Mouse (Mus musculus) limb, embryonic 12.5 days (tissue): ENCODE data around the gene Sltm. TPM values are rescaled to one million over a fixed set of nuclear protein-coding genes. Genes with fewer than 3 reads are reported as not detected.
"Not testable (repeated sequence)": the region's sequence is repeated elsewhere in the genome, so short reads cannot be mapped to it uniquely, and the experiment has no call there.

Experiments used
- ATAC-seq: fragments of 200-750 bp; cut with Nextera tagmentation; 2 replicates; pipeline ENCODE4 v1.8.0; 2017; ENCODE audit warnings: low read depth, moderate TSS enrichment; ENCODE audit not compliant: insufficient number of reproducible peaks, insufficient read depth, low FRiP score, low TSS enrichment
- H3K27ac ChIP-seq: fragments of 300-500 bp; sonication (generic); 2 replicates; pipeline ENCODE4 v1.5.1; 2016; ENCODE audit warnings: mild to moderate bottlenecking, moderate library complexity
- H3K27me3 ChIP-seq: fragments of 300-500 bp; sonication (generic); 2 replicates; pipeline ENCODE4 v1.6.1; 2016; ENCODE audit warnings: mild to moderate bottlenecking, moderate library complexity
- H3K36me3 ChIP-seq: fragments of 300-500 bp; sonication (generic); 2 replicates; pipeline ENCODE4 v1.6.1; 2016; ENCODE audit warnings: mild to moderate bottlenecking, moderate library complexity
- H3K4me1 ChIP-seq: fragments of 300-500 bp; sonication (generic); replicated peaks from 2 replicates; pipeline ENCODE4 v1.6.1; 2016
- H3K4me2 ChIP-seq: fragments of 300-500 bp; sonication (generic); 2 replicates; pipeline ENCODE4 v1.6.1; 2016; ENCODE audit warnings: mild to moderate bottlenecking, moderate library complexity
- H3K4me3 ChIP-seq: fragments of 300-500 bp; sonication (generic); replicated peaks from 2 replicates; pipeline ENCODE4 v1.5.1; 2016; ENCODE audit warnings: mild to moderate bottlenecking
- H3K9ac ChIP-seq: fragments of 300-500 bp; sonication (generic); replicated peaks from 2 replicates; pipeline ENCODE4 v1.6.1; 2016; ENCODE audit warnings: mild to moderate bottlenecking, moderate library complexity
- H3K9me3 ChIP-seq: fragments of 300-500 bp; sonication (generic); 2 replicates; pipeline ENCODE4 v1.6.1; 2016; ENCODE audit warnings: mild to moderate bottlenecking, moderate library complexity
- WGBS: fragments of 180-500 bp; shearing (Covaris S2); methylation state at CpG from one replicate; pipeline ENCODE4 v1.1.7; 2016; 5-methylcytosine and 5-hydroxymethylcytosine counted together
- polyA plus RNA-seq: library from polyadenylated mRNA; unstranded; fragments of >200 nt; fragmentation: Nextera tagmentation; extraction: Ambion mirVana; gene quantifications from 2 replicates; pipeline ENCODE4 v1.2.1, GENCODE M21; 2016

Sltm gene
- polyA plus RNA-seq, 1 experiment from 2014 or later, result 74.0 TPM

DNA sequence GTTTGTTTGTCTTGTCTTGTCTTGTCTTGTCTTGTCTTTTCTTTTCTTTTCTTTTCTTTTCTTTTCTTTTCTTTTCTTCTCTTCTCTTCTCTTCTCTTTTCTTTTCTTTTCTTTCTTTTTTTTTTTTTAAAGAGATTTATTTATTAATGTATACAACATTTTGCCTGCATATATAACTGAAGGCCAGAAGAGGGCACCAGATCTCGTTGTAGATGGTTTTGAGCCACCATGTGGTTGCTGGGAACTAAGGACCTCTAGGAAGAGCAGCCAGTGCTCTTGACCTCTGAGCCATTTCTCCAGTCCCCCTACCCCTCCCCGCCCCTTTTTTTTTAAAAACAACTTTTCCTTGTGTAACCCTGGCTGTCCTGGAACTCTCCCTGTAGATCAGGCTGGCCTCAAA is 9.7 kb downstream of the Sltm start:
- not testable (repeated sequence) for ATAC-seq, H3K27ac ChIP-seq, H3K4me2 ChIP-seq, H3K9ac ChIP-seq, H3K4me1 ChIP-seq, H3K27me3 ChIP-seq, H3K4me3 ChIP-seq
- H3K9me3 ChIP-seq, result peaks cover 13% of the 10 kb centered on the region
- 95% methylated on average over 2 of the region's 2 CpGs for WGBS
- H3K36me3 ChIP-seq, result peaks cover 44% of the 10 kb centered on the region

- H3K36me3 ChIP-seq, result peaks cover 46% of the 10 kb centered on the region
- H3K9me3 ChIP-seq, result peaks cover 13% of the 10 kb centered on the region
- no peaks in the 10 kb centered on the region for H3K27me3 ChIP-seq
- no peak overlapping the region for H3K4me3 ChIP-seq
- ATAC-seq, result no peak
- H3K4me2 ChIP-seq, result no peak overlapping the region
- H3K9ac ChIP-seq, result no peak overlapping the region
- no peak overlapping the region for H3K27ac ChIP-seq
- H3K4me1 ChIP-seq, result no peaks in the 10 kb centered on the region
Observed at GRCm38 (mm10) chr9:70555431-70555830, 12.9 kb downstream of the Sltm start.

- WGBS, result 92% methylated on average over 5 of the region's 5 CpGs
- Histone ChIP-seq H3K27me3 (no peaks in the 10 kb centered on the region), H3K4me3 (no peak overlapping the region), H3K4me1 (no peaks in the 10 kb centered on the region), H3K4me2 (no peak overlapping the region), H3K9me3 (peaks cover 13% of the 10 kb centered on the region), H3K36me3 (peaks cover 43% of the 10 kb centered on the region), H3K27ac (no peak overlapping the region), H3K9ac (no peak overlapping the region)
- ATAC-seq, result no peak
Observed at GRCm38 (mm10) chr9:70556796-70557195, 14.2 kb downstream of the Sltm start.

GRCm38 (mm10) chr9:70562825-70563224 is 20.3 kb downstream of the Sltm start:
- H3K4me2 ChIP-seq, result no peak overlapping the region
- no peak for ATAC-seq
- no peaks in the 10 kb centered on the region for H3K27me3 ChIP-seq
- H3K4me3 ChIP-seq, result no peak overlapping the region
- no peaks in the 10 kb centered on the region for H3K4me1 ChIP-seq
- no peak overlapping the region for H3K27ac ChIP-seq
- H3K9ac ChIP-seq, result no peak overlapping the region
- H3K36me3 ChIP-seq, result peaks cover 33% of the 10 kb centered on the region
- whole genome bisulfite sequencing, result 96% methylated on average over 3 of the region's 3 CpGs
- H3K9me3 ChIP-seq, result no peaks in the 10 kb centered on the region

- Histone ChIP-seq H3K9ac (no peak overlapping the region), H3K9me3 (no peaks in the 10 kb centered on the region), H3K4me3 (no peak overlapping the region), H3K36me3 (peaks cover 29% of the 10 kb centered on the region), H3K27me3 (no peaks in the 10 kb centered on the region), H3K4me2 (no peak overlapping the region), H3K27ac (no peak overlapping the region), H3K4me1 (no peaks in the 10 kb centered on the region)
- ATAC-seq, result no peak
- 91% methylated on average over 5 of the region's 5 CpGs for WGBS
Observed at GRCm38 (mm10) chr9:70567651-70568050, 25.1 kb downstream of the Sltm start.

GRCm38 (mm10) chr9:70570351-70570750 is 27.8 kb downstream of the Sltm start:
- Histone ChIP-seq H3K36me3 (peaks cover 41% of the 10 kb centered on the region), H3K4me2 (no peak overlapping the region)
- WGBS, result 89% methylated on average over 8 of the region's 8 CpGs

DNA sequence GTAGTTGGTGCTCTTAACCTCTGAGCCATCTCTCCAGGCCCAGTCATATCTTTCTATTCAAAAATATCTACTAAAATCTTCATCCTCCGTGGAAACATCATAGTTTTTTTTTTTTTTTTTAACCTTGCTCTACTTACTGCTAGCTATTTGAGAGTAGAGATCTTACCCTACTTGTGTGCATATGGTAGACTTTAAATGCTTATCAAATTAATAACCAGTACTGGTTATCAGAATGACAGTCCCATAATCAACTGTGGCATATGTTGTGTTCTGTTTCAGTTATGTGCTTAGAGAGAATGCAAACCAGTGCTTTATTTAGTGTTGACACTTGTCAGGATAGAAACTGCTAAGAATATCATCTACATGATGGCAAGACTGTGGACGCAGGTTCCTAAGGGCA is 35.6 kb downstream of the Sltm start:
- H3K4me2 ChIP-seq, result no peak overlapping the region
- H3K4me1 ChIP-seq, result no peaks in the 10 kb centered on the region
- H3K27me3 ChIP-seq, result no peaks in the 10 kb centered on the region
- no peak overlapping the region for H3K4me3 ChIP-seq
- WGBS, result 90% methylated on average over 2 of the region's 2 CpGs
- H3K36me3 ChIP-seq, result peaks cover 71% of the 10 kb centered on the region
- no peak overlapping the region for H3K9ac ChIP-seq
- no peaks in the 10 kb centered on the region for H3K9me3 ChIP-seq
- no peak overlapping the region for H3K27ac ChIP-seq
- no peak for ATAC-seq

More at GRCm38 (mm10) chr9:70570351-70570750, 27.8 kb downstream of the Sltm start:
- Histone ChIP-seq H3K9me3 (no peaks in the 10 kb centered on the region), H3K4me3 (no peak overlapping the region), H3K4me1 (no peaks in the 10 kb centered on the region), H3K27ac (no peak overlapping the region; the same call in 1 of the 2 replicates), H3K9ac (no peak overlapping the region), H3K27me3 (no peaks in the 10 kb centered on the region)
- ATAC-seq, result no peak

DNA sequence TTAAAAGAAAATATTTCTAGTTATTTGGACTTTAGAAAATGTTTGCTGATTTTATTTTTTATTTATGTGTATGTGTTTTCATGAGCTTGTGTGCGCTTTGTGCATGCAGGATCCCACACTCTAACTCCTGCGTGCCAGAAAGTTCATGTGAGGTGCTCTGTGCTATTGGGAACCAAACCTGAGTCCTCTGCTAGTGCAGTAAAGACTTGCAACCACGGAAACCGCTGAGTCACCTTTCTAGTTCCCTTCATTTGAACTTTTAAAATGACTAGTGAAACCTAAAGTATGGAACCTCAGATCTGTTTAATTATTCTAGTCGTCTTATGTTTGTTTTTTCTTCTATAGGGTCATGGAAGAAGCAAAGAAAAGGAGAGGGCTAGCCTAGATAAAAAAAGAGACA is 38.4 kb downstream of the Sltm start:
- Histone ChIP-seq H3K4me1 (no peaks in the 10 kb centered on the region), H3K9ac (no peak overlapping the region), H3K4me3 (no peak overlapping the region), H3K4me2 (no peak overlapping the region), H3K27me3 (no peaks in the 10 kb centered on the region), H3K27ac (no peak overlapping the region), H3K9me3 (no peaks in the 10 kb centered on the region), H3K36me3 (peaks cover 72% of the 10 kb centered on the region)
- WGBS, result 92% methylated on average over 5 of the region's 5 CpGs
- no peak for ATAC-seq

GRCm38 (mm10) chr9:70584641-70585040 is 42.1 kb downstream of the Sltm start:
- no peak overlapping the region for H3K4me2 ChIP-seq
- H3K4me3 ChIP-seq, result no peak overlapping the region
- peaks cover 82% of the 10 kb centered on the region for H3K36me3 ChIP-seq
- no peak overlapping the region for H3K9ac ChIP-seq
- no peaks in the 10 kb centered on the region for H3K9me3 ChIP-seq
- H3K4me1 ChIP-seq, result no peaks in the 10 kb centered on the region
- 95% methylated on average over 14 of the region's 14 CpGs for WGBS
- H3K27me3 ChIP-seq, result no peaks in the 10 kb centered on the region
- ATAC-seq, result no peak
- H3K27ac ChIP-seq, result no peak overlapping the region

- Histone ChIP-seq H3K9ac (no peak overlapping the region), H3K27ac (no peak overlapping the region), H3K4me3 (no peak overlapping the region), H3K27me3 (no peaks in the 10 kb centered on the region), H3K36me3 (peaks cover 82% of the 10 kb centered on the region), H3K9me3 (no peaks in the 10 kb centered on the region), H3K4me1 (no peaks in the 10 kb centered on the region), H3K4me2 (no peak overlapping the region)
- ATAC-seq, result no peak
- WGBS, result 91% methylated on average over 5 of the region's 5 CpGs
Observed at GRCm38 (mm10) chr9:70585172-70585571, 42.6 kb downstream of the Sltm start.

GRCm38 (mm10) chr9:70587171-70587570 is 44.6 kb downstream of the Sltm start:
- Histone ChIP-seq H3K9ac (no peak overlapping the region), H3K36me3 (peaks cover 85% of the 10 kb centered on the region), H3K4me1 (no peaks in the 10 kb centered on the region), H3K4me3 (no peak overlapping the region), H3K4me2 (no peak overlapping the region), H3K9me3 (no peaks in the 10 kb centered on the region), H3K27me3 (no peaks in the 10 kb centered on the region), H3K27ac (no peak overlapping the region)
- no peak for ATAC-seq
- 94% methylated on average over 5 of the region's 5 CpGs for WGBS

DNA sequence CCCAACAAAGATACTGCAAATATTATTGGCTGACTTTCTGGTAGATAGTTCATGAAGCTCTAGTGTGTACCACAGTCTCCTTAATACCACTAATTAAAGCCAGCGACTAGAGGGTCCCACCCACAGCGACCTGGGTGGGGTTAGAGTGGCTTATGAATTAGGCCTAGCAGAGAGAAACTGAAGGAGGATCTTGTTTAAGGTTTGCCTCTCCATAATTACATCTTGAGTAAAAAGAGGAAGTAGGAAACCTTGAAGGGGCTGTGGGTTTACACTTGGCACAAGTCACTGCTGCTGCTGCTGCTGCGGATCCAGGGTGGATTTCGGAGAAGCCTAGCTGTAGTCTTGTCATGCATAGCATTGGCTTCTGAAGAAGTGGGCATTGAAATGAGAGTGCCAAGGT is 48.2 kb downstream of the Sltm start:
- ATAC-seq, result no peak

More for the DNA sequence above, 48.2 kb downstream of the Sltm start:
- H3K4me3 ChIP-seq, result no peak overlapping the region
- whole genome bisulfite sequencing, result 89% methylated on average over 4 of the region's 4 CpGs
- no peaks in the 10 kb centered on the region for H3K4me1 ChIP-seq
- no peak overlapping the region for H3K27ac ChIP-seq
- no peaks in the 10 kb centered on the region for H3K9me3 ChIP-seq
- H3K27me3 ChIP-seq, result no peaks in the 10 kb centered on the region
- no peak overlapping the region for H3K9ac ChIP-seq
- H3K4me2 ChIP-seq, result no peak overlapping the region
- H3K36me3 ChIP-seq, result peaks cover 96% of the 10 kb centered on the region
